Mouse (Mus musculus) myocyte (in vitro differentiated cells): Measurements from ENCODE around the gene B3galt4. TPM values are rescaled to one million over a fixed set of nuclear protein-coding genes. Genes with fewer than 3 reads are reported as not detected.

Experiments used
- H3K27me3 ChIP-seq: one replicate; pipeline ENCODE4 v1.6.1; 2011; ENCODE audit not compliant: control insufficient read depth, insufficient read depth, insufficient read length
- H3K36me3 ChIP-seq: one replicate; pipeline ENCODE4 v1.6.1; 2011; ENCODE audit not compliant: control insufficient read depth, insufficient read depth
- H3K4me2 ChIP-seq: one replicate; pipeline ENCODE4 v1.6.1; 2011; ENCODE audit warnings: low read depth, control low read depth
- H3K4me3 ChIP-seq: one replicate; pipeline ENCODE4 v1.5.1; 2011; ENCODE audit warnings: mild to moderate bottlenecking, control low read depth, moderate library complexity
- H3K79me2 ChIP-seq: one replicate; pipeline ENCODE4 v1.6.1; 2011; ENCODE audit not compliant: control insufficient read depth, insufficient read depth
- H3ac ChIP-seq: one replicate; pipeline ENCODE4 v1.6.1; 2011; ENCODE audit not compliant: control insufficient read depth, insufficient read length
- CEBPB ChIP-seq: IDR thresholded peaks from 2 replicates; pipeline ENCODE4 v1.6.1; 2011; ENCODE audit warnings: mild to moderate bottlenecking, moderate library complexity; ENCODE audit not compliant: poor library complexity, insufficient read depth, severe bottlenecking
- E2F4 ChIP-seq: IDR thresholded peaks from one replicate; pipeline ENCODE4 v1.6.1; 2011; ENCODE audit warnings: mild to moderate bottlenecking, control low read depth, moderate library complexity; ENCODE audit not compliant: insufficient read depth
- MAX ChIP-seq: IDR thresholded peaks from one replicate; pipeline ENCODE4 v1.6.1; 2011; ENCODE audit warnings: low read depth, mild to moderate bottlenecking, control low read depth
- MYOD1 ChIP-seq, 3 experiments: IDR thresholded peaks; one replicate each; pipeline ENCODE4 v1.6.1; 2011; ENCODE audit warnings: control low read depth in 2 of 3, low read depth in 2 of 3, mild to moderate bottlenecking in 2 of 3, moderate library complexity in 1 of 3; ENCODE audit not compliant: insufficient read length in 2 of 3, control insufficient read depth in 1 of 3
- MYOG ChIP-seq, 3 experiments: IDR thresholded peaks; one replicate each; pipeline ENCODE4 v1.6.1; 2011; ENCODE audit warnings: control low read depth in 2 of 3, low read depth in 2 of 3, mild to moderate bottlenecking in 2 of 3; ENCODE audit not compliant: insufficient read length in 2 of 3, control insufficient read depth in 1 of 3, insufficient read depth in 1 of 3
- POLR2A ChIP-seq: IDR thresholded peaks from one replicate; pipeline ENCODE4 v1.6.1; 2011; ENCODE audit warnings: low read depth, mild to moderate bottlenecking, control low read depth, moderate library complexity; ENCODE audit not compliant: insufficient read length
- POLR2AphosphoS2 ChIP-seq: IDR thresholded peaks from one replicate; pipeline ENCODE4 v1.6.1; 2011; ENCODE audit warnings: low read depth, control low read depth; ENCODE audit not compliant: insufficient read length
- REST ChIP-seq: IDR thresholded peaks from one replicate; pipeline ENCODE4 v1.6.1; 2011; ENCODE audit warnings: mild to moderate bottlenecking, control low read depth, moderate library complexity; ENCODE audit not compliant: insufficient read depth, insufficient read length
- SRF ChIP-seq: IDR thresholded peaks from one replicate; pipeline ENCODE4 v1.6.1; 2011; ENCODE audit warnings: low read depth; ENCODE audit not compliant: control insufficient read depth, insufficient read length
- TCF12 ChIP-seq: IDR thresholded peaks from one replicate; pipeline ENCODE4 v1.6.1; 2011; ENCODE audit warnings: mild to moderate bottlenecking, control low read depth; ENCODE audit not compliant: poor library complexity, insufficient read depth, severe bottlenecking
- TCF3 ChIP-seq: IDR thresholded peaks from one replicate; pipeline ENCODE4 v1.6.1; 2011; ENCODE audit warnings: low read depth, control low read depth; ENCODE audit not compliant: insufficient read length
- USF1 ChIP-seq: IDR thresholded peaks from one replicate; pipeline ENCODE4 v1.6.1; 2011; ENCODE audit warnings: low read depth, mild to moderate bottlenecking, control low read depth, moderate library complexity
- polyA plus RNA-seq: library from polyadenylated mRNA; unstranded; fragments of >200 nt; fragmentation: generic; extraction: Trizol; gene quantifications from one replicate; pipeline ENCODE4 v1.2.1, GENCODE M21; 2012; ENCODE audit warnings: missing spikeins

The B3galt4 gene
- polyA plus RNA-seq, 1 experiment = 1.2 TPM

- Histone ChIP-seq H3K4me2 (no peak overlapping the region), H3K27me3 (no peaks in the 10 kb centered on the region), H3K79me2 (peaks cover 16% of the 10 kb centered on the region), H3K36me3 (peaks cover 4% of the 10 kb centered on the region), H3ac (no peak overlapping the region), H3K4me3 (no peak overlapping the region)
- TF ChIP-seq MAX (no peak), TCF12 (no peak), CEBPB (no peak), MYOG (IDR thresholded peaks at IDR 0.05; ENCODE audit: control insufficient read depth in 1 of 3, insufficient read depth in 1 of 3, insufficient read length in 2 of 3, low read depth in 2 of 3) (no peak), E2F4 (no peak), MYOD1 (IDR thresholded peaks at IDR 0.05; ENCODE audit: control insufficient read depth in 1 of 3, insufficient read length in 2 of 3, low read depth in 2 of 3) (no peak), USF1 (no peak), REST (no peak), POLR2AphosphoS2 (no peak), TCF3 (no peak), POLR2A (no peak), SRF (no peak)
Measured at GRCm38 (mm10) chr17:33926207-33926932, 24.9 kb downstream of the B3galt4 start.

- Histone ChIP-seq H3ac (no peak overlapping the region), H3K27me3 (no peaks in the 10 kb centered on the region), H3K79me2 (peaks cover 16% of the 10 kb centered on the region), H3K36me3 (peaks cover 4% of the 10 kb centered on the region), H3K4me3 (no peak overlapping the region), H3K4me2 (no peak overlapping the region)
- peak; percentile 3 for TF ChIP-seq POLR2AphosphoS2
- TF ChIP-seq MYOG (IDR thresholded peaks at IDR 0.05; ENCODE audit: control insufficient read depth in 1 of 3, insufficient read depth in 1 of 3, insufficient read length in 2 of 3, low read depth in 2 of 3) = no peak
Measured at GRCm38 (mm10) chr17:33925406-33926116, 25.7 kb downstream of the B3galt4 start.

GRCm38 (mm10) chr17:33924577-33925283 lies 26.6 kb downstream of the B3galt4 start:
- H3ac ChIP-seq = no peak overlapping the region
- H3K4me2 ChIP-seq = no peak overlapping the region
- no peak overlapping the region for H3K4me3 ChIP-seq
- TF ChIP-seq SRF = no peak
- no peak for TF ChIP-seq MAX
- TF ChIP-seq POLR2AphosphoS2 = no peak
- no peak for TF ChIP-seq CEBPB
- TF ChIP-seq POLR2A = no peak
- H3K36me3 ChIP-seq = peaks cover 4% of the 10 kb centered on the region
- H3K79me2 ChIP-seq = peaks cover 16% of the 10 kb centered on the region
- no peaks in the 10 kb centered on the region for H3K27me3 ChIP-seq

GRCm38 (mm10) chr17:33921361-33921760 lies 29.9 kb downstream of the B3galt4 start:
- Histone ChIP-seq H3ac (no peak overlapping the region), H3K4me3 (peak overlapping the region; percentile 66), H3K27me3 (no peaks in the 10 kb centered on the region), H3K79me2 (peaks cover 4% of the 10 kb centered on the region), H3K36me3 (peaks cover 4% of the 10 kb centered on the region), H3K4me2 (peak overlapping the region; percentile 90)
- TF ChIP-seq SRF (no peak), TCF3 (no peak), CEBPB (no peak)

- no peak overlapping the region for H3ac ChIP-seq
- H3K4me2 ChIP-seq = peak overlapping the region; percentile 90
- H3K27me3 ChIP-seq = no peaks in the 10 kb centered on the region
- peak overlapping the region; percentile 66 for H3K4me3 ChIP-seq
- TF ChIP-seq MAX (no peak), TCF12 (no peak), MYOD1 (IDR thresholded peaks at IDR 0.05; ENCODE audit: control insufficient read depth in 1 of 3, insufficient read length in 2 of 3, low read depth in 2 of 3) (peak in 2 of 3 experiments; percentile 68 to 74), CEBPB (no peak), MYOG (IDR thresholded peaks at IDR 0.05; ENCODE audit: control insufficient read depth in 1 of 3, insufficient read depth in 1 of 3, insufficient read length in 2 of 3, low read depth in 2 of 3) (peak in 2 of 3 experiments; percentile 18 to 76), USF1 (no peak), POLR2A (peak; percentile 46), POLR2AphosphoS2 (peak; percentile 10), TCF3 (no peak)
- peaks cover 4% of the 10 kb centered on the region for H3K36me3 ChIP-seq
- peaks cover 4% of the 10 kb centered on the region for H3K79me2 ChIP-seq
Measured at GRCm38 (mm10) chr17:33920282-33921097, 30.8 kb downstream of the B3galt4 start.
